Mouse (Mus musculus) liver, embryonic 14.5 days (tissue): Measurements from ENCODE around the gene H2-Q10.

Source experiments
- CTCF ChIP-seq: IDR thresholded peaks from 2 replicates; pipeline ENCODE4 v1.5.1; 2016; ENCODE audit warnings: antibody characterized with exemption, low read depth, control low read depth
- EP300 ChIP-seq: IDR thresholded peaks from 2 replicates; pipeline ENCODE4 v1.6.1; 2016; ENCODE audit warnings: antibody characterized with exemption, low read depth

DNA sequence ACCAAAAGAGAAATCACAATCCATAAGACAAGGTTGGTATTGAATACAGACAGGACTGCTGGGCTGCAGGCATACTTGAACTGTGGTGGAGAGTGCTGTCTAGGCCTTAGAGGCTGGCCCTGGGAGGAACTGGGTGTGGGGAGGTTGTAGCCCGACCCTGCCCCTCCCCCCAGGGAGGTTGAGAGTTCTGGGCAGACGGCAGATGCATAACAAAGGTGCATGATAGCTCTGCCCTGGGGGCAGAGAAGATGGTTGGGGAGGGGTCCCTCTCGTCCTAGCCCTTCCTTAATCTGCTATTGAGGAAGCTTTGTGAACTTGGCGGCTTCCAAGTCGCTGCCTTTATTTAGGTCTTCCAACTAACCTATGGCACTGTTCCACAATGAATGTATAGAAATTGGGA, 34.0 kb downstream of the H2-Q10 start:
- no peak for TF ChIP-seq CTCF
- no peak for TF ChIP-seq EP300
